Comparison of ENCODE assay signal across 9 mouse cellular contexts in genomic region chr13:33894207-33894606, GRCm38 (mm10). TPM values are rescaled to one million over a fixed set of nuclear protein-coding genes. Genes with fewer than 3 reads are reported as not detected.
DNase-seq lines count a peak whose midpoint lies in the region; ATAC-seq and TF ChIP-seq lines count a peak whose summit lies in the region.
"Had no signal": no experiment of that assay in that cellular context is flagged by ENCODE, and none has a peak within 500 bp of the region (broad histone marks: within the 10 kb centered on the region; RNA-seq: fewer than 3 reads in every experiment).

No protein-coding gene starts in this region.

- peak; percentile 15 for DNase-seq in kidney, adult 9 months
- DNase-seq in CH12.LX (ENCODE audit: extremely low read depth) (peak; percentile 66), R1 (ENCODE audit: low read depth, low spot score) (peak; percentile 60)
- DNase-seq in embryo, embryonic 10 days (ENCODE audit: low spot score): peak; percentile 65
- peak; percentile 58 for DNase-seq in limb, embryonic 11.5 days (ENCODE audit: low spot score)
- DNase-seq in testis, postnatal 10 days (ENCODE audit: low spot score): peak; percentile 76
- no peak for DNase-seq in urinary bladder, adult 2 months (ENCODE audit: low spot score)
- DNase-seq: liver, embryonic 13.5 days had no signal

- no peaks in the 10 kb centered on the region for H3K79me2 ChIP-seq in CH12.LX (replicated peaks; ENCODE audit: control insufficient read depth, extremely low read depth, insufficient read depth, poor library complexity, severe bottlenecking)

- no peaks in the 10 kb centered on the region for H3K9me3 ChIP-seq in kidney, embryonic 14.5 days (ENCODE audit: control insufficient read depth, low read length)
- no peaks in the 10 kb centered on the region for H3K9me3 ChIP-seq in CH12.LX (replicated peaks; ENCODE audit: low read length)
- H3K9me3 ChIP-seq in limb, embryonic 11.5 days (ENCODE audit: control insufficient read depth, low read length): no peaks in the 10 kb centered on the region
- H3K9me3 ChIP-seq: liver, embryonic 13.5 days had no signal

- TF ChIP-seq POLR2A in CH12.LX (IDR thresholded peaks at IDR 0.05; ENCODE audit: low read depth, low read length): no peak

- H3K36me3 ChIP-seq in kidney, embryonic 14.5 days (ENCODE audit: control insufficient read depth, insufficient read depth, low read length): no peaks in the 10 kb centered on the region
- H3K36me3 ChIP-seq in CH12.LX (replicated peaks in 1 of 2; ENCODE audit: control insufficient read depth in 1 of 2, insufficient read depth in 1 of 2, low read length in 1 of 2): no peaks in the 10 kb centered on the region
- no peaks in the 10 kb centered on the region for H3K36me3 ChIP-seq in limb, embryonic 11.5 days (ENCODE audit: control insufficient read depth, insufficient read depth, low read length)
- H3K36me3 ChIP-seq: liver, embryonic 13.5 days had no signal

- TF ChIP-seq RAD21 in CH12.LX (IDR thresholded peaks at IDR 0.05; ENCODE audit: low read depth, low read length): peak; percentile 91

- WGBS in kidney, embryonic 14.5 days: 37% methylated on average over 2 of the region's 2 CpGs
- WGBS in limb, embryonic 11.5 days: 36% methylated on average over 2 of the region's 2 CpGs

- in situ Hi-C loops in CH12.LX (cut with MboI; ENCODE audit: low pct_ligation_motif_present, low pct_unique_long_range_greater_than_20kb, low sequenced_read_pairs): loop anchor here (10.0 kb wide), 1 partner anchor 329 kb away; no protein-coding TSS in a partner anchor

- no peaks in the 10 kb centered on the region for H3K4me1 ChIP-seq in kidney, embryonic 14.5 days (ENCODE audit: control insufficient read depth, insufficient read depth, low read length)
- no peaks in the 10 kb centered on the region for H3K4me1 ChIP-seq in CH12.LX (ENCODE audit: control insufficient read depth in 1 of 2, insufficient read depth in 2 of 2)
- no peaks in the 10 kb centered on the region for H3K4me1 ChIP-seq in limb, embryonic 11.5 days (ENCODE audit: control insufficient read depth, insufficient read depth, low read length)
- H3K4me1 ChIP-seq: liver, embryonic 13.5 days had no signal

- H3K27ac ChIP-seq in kidney, embryonic 14.5 days (ENCODE audit: low read depth, low read length): no peak overlapping the region
- no peak overlapping the region for H3K27ac ChIP-seq in CH12.LX (ENCODE audit: insufficient read depth, low read depth)
- no peak overlapping the region for H3K27ac ChIP-seq in limb, embryonic 11.5 days (replicated peaks; ENCODE audit: low read depth, low read length)
- H3K27ac ChIP-seq: liver, embryonic 13.5 days had no signal

- TF ChIP-seq CTCF in CH12.LX (conservative IDR thresholded peaks at IDR 0.05 in 1 of 2, IDR thresholded peaks at IDR 0.05 in 1 of 2; ENCODE audit: low read depth in 2 of 2, low read length in 2 of 2): peak; percentile 60 to 86

- no peak overlapping the region for H3K9ac ChIP-seq in kidney, embryonic 14.5 days (ENCODE audit: low read depth, low read length)
- no peak overlapping the region for H3K9ac ChIP-seq in CH12.LX (ENCODE audit: insufficient read depth, low read depth)
- H3K9ac ChIP-seq in limb, embryonic 11.5 days (ENCODE audit: low read length): no peak overlapping the region
- H3K9ac ChIP-seq: liver, embryonic 13.5 days had no signal

- no peaks in the 10 kb centered on the region for H3K27me3 ChIP-seq in kidney, embryonic 14.5 days (ENCODE audit: control insufficient read depth, insufficient read depth, low read length)
- H3K27me3 ChIP-seq in CH12.LX (replicated peaks): no peaks in the 10 kb centered on the region
- no peaks in the 10 kb centered on the region for H3K27me3 ChIP-seq in limb, embryonic 11.5 days (ENCODE audit: control insufficient read depth, insufficient read depth, low read length)
- H3K27me3 ChIP-seq: liver, embryonic 13.5 days had no signal

- no peak for TF ChIP-seq EP300 in CH12.LX (IDR thresholded peaks at IDR 0.05; ENCODE audit: low read length)

- dilution Hi-C loops in CH12.LX (cut with MboI; ENCODE audit: extremely low pct_ligation_motif_present, extremely low pct_unique_long_range_greater_than_20kb, low sequenced_read_pairs): no loop called here

- ATAC-seq in kidney, embryonic 14.5 days (ENCODE audit: low FRiP score, low TSS enrichment): no peak
- no peak for ATAC-seq in limb, embryonic 11.5 days (ENCODE audit: insufficient number of reproducible peaks, low FRiP score, low TSS enrichment, low read depth)

- H3K4me2 ChIP-seq in kidney, embryonic 14.5 days (replicated peaks; ENCODE audit: low read depth, low read length): no peak overlapping the region
- no peak overlapping the region for H3K4me2 ChIP-seq in CH12.LX (ENCODE audit: insufficient read depth, low read depth, poor library complexity, severe bottlenecking)
- no peak overlapping the region for H3K4me2 ChIP-seq in limb, embryonic 11.5 days (ENCODE audit: low read depth, severe bottlenecking)
- H3K4me2 ChIP-seq: liver, embryonic 13.5 days had no signal

- no peak overlapping the region for H3K4me3 ChIP-seq in kidney, embryonic 14.5 days (ENCODE audit: low read length)
- no peak overlapping the region for H3K4me3 ChIP-seq in CH12.LX (replicated peaks in 1 of 3; ENCODE audit: low read depth in 2 of 3, low read length in 2 of 3, poor library complexity in 1 of 3)
- H3K4me3 ChIP-seq in limb, embryonic 11.5 days (ENCODE audit: low read depth, low read length): no peak overlapping the region
- H3K4me3 ChIP-seq: liver, embryonic 13.5 days had no signal

TF ChIP-seq in CH12.LX, 34 proteins besides CTCF, POLR2A, EP300 and RAD21:
- TF ChIP-seq MEF2A (IDR thresholded peaks at IDR 0.05; ENCODE audit: borderline replicate concordance, low read depth, low read length) (no peak), BHLHE40 (IDR thresholded peaks at IDR 0.05; ENCODE audit: low read depth, low read length) (no peak), SMC3 (IDR thresholded peaks at IDR 0.05; ENCODE audit: low read depth, low read length) (peak; percentile 76), NELFE (IDR thresholded peaks at IDR 0.05; ENCODE audit: low read depth, low read length) (no peak), SIN3A (IDR thresholded peaks at IDR 0.05; ENCODE audit: low read length) (no peak), ZKSCAN1 (IDR thresholded peaks at IDR 0.05; ENCODE audit: borderline replicate concordance, low read depth, low read length) (no peak), ZC3H11A (IDR thresholded peaks at IDR 0.05; ENCODE audit: low read depth, low read length) (peak; percentile 16; the same call in 1 of the 2 replicates), HCFC1 (IDR thresholded peaks at IDR 0.05; ENCODE audit: low read depth, low read length) (no peak)

RNA-seq across cellular contexts. Expression of gene Serpinb6c, which starts 11.3 kb away (rescaled TPM):
- 0.20 TPM in 1 of 2 replicates, not detected in the other for polyA plus RNA-seq in kidney, embryonic 14.5 days (2014; fragmentation: Nextera tagmentation; extraction: Ambion mirVana)
- total RNA-seq in CH12.LX (2012; rRNA removed): not detected in 2 replicates
- total RNA-seq in CH12.LX (2014; rRNA removed): not detected in 2 replicates
- not detected in 2 replicates for polyA plus RNA-seq in CH12.LX (2012; ENCODE audit: insufficient read length, low read depth)
- 0.28 and 0.84 TPM in 2 replicates for polyA plus RNA-seq in limb, embryonic 11.5 days (2014; fragmentation: Nextera tagmentation; extraction: Ambion mirVana)
- polyA plus RNA-seq in urinary bladder, adult 2 months (2012; rRNA removed): 0.45 and 0.52 TPM in 2 replicates
- polyA plus RNA-seq: liver, embryonic 13.5 days had no signal

RNA-seq across cellular contexts. Expression of gene Serpinb6e, which starts 51.0 kb away (rescaled TPM):
- polyA plus RNA-seq in kidney, embryonic 14.5 days (2014; fragmentation: Nextera tagmentation; extraction: Ambion mirVana): not detected in 2 replicates
- not detected in 2 replicates for total RNA-seq in CH12.LX (2012; rRNA removed)
- 0.20 TPM in 1 of 2 replicates, not detected in the other for total RNA-seq in CH12.LX (2014; rRNA removed)
- polyA plus RNA-seq in CH12.LX (2012; ENCODE audit: insufficient read length, low read depth): not detected in 2 replicates
- polyA plus RNA-seq in limb, embryonic 11.5 days (2014; fragmentation: Nextera tagmentation; extraction: Ambion mirVana): not detected in 2 replicates
- 0.04 TPM in 1 of 2 replicates, not detected in the other for polyA plus RNA-seq in urinary bladder, adult 2 months (2012; rRNA removed)
- polyA plus RNA-seq: liver, embryonic 13.5 days had no signal
